Mouse (Mus musculus) embryo, embryonic 9.5 days (tissue): ENCODE results near the gene Btbd9.

Experiments
- DNase-seq: peaks from one replicate; pipeline ENCODE4 v3.0.0-alpha.2; 2017; ENCODE audit errors: extremely low spot score

The Btbd9 gene

DNA sequence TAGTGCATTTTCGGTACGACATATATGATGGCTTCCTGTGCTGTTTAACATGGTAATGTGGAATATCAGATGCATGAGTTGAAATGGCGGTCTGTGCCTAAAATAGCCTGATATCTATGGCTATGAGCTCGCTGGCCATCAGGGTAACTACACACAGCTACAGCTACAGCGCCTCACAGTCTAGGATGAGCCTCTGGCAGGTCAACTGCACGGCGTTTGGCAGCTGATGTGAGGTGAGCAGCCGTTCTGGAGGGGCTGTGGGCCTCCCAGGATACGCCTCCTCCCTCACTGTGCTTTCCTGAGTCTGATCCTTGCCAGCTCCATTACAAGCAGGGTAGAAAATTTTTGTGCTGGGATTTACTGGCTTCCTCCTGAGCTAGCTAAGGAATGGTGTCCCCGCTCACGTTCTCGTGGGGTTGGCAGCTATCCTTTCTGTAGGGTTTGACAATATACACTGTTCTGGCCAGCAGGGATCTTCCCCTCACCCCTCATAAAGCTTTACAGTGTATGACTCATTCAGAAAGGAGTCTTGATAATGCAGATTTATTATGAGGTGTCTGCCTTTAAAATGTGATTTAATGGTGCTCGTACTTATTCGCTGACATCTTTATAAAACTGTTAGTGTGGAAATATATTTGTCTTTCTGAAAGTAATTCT is 331.5 kb downstream of the Btbd9 start:
- no peak for DNase-seq

DNA sequence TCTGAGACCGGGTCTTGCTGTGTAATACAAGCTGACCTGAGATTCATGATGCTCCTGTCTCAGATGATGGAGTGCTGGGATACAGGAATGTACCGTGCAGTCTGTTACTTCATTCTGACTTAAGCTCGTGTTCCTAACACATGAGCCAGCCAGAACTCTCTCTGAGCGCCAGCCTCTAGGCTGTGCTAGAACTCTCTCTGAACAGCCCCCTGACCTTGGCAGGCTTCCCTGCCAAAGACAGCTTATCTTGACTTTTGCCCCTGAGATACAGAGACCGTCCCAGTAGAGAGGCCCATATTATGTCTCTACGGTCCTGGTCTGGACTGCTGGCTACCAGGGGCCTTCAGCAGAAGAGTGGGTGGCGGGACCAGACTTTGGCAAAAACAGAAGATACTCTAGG is 332.7 kb downstream of the Btbd9 start:
- no peak for DNase-seq

DNA sequence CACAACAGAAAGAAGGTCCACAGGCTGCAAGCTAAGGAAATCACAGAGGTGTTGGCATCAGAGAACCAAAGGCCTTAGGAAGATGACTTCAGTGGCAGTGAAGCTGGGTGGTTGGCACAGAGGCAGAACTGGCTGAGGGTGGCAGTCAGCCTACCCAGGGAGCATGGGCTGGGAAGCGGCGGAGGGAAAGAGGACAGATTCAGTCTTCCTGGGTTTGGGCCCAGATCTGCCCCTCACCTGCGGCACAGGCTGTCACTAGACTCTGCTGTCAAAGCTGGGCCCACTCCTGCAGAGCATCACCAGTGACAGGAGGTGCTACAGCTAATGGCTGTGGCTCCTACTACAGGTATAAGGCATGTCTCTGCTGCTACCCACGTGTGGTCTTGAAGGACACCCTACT is 333.6 kb downstream of the Btbd9 start:
- no peak for DNase-seq

DNA sequence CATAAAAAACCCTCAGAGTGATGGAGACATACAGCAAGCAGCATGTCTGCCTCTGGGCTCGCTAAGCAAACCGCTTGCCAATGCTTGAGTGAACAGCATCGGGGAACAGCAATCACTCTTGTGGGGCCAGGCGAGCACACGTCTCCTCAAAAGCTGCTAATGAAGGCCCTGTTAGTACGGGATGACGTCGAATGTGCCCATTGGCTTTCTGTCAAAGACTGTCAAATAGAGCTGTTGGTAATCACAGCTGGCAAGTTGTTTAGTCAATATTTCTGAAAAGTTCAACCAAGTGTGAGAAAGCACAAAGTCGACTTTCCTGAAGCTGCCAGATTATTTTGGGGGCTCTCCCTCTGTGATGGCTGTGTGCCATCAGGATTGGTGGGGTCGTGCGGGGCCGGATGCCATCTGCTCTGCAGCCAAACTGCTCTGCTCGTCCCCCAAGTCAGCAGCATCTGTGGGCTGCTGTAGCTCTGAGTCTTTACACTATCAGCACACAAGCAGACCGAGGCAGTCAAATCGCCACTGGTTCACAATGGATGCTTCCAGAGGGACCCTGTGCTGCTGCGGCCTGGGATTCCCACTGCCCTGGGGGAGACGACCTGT is 334.5 kb downstream of the Btbd9 start:
- DNase-seq = no peak

DNA sequence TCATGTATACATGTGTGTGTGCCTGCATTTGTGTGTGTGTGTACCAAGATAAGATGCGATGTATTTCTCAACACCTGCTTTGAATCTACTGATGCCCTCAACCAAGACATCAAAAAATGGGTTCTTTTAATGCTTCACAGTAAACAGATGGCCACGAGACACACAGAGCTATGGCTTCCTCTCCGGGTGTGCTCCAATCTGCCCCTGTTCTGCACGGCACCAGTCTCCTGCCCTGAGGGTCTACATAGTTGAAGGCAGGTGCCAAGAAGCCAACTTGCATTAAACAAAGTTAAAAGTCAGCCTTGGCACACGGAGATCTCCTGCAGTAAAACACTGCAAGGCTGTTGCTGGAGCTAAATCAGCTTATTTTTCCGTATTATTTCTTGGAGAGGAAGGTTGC is 335.2 kb downstream of the Btbd9 start:
- no peak for DNase-seq

DNA sequence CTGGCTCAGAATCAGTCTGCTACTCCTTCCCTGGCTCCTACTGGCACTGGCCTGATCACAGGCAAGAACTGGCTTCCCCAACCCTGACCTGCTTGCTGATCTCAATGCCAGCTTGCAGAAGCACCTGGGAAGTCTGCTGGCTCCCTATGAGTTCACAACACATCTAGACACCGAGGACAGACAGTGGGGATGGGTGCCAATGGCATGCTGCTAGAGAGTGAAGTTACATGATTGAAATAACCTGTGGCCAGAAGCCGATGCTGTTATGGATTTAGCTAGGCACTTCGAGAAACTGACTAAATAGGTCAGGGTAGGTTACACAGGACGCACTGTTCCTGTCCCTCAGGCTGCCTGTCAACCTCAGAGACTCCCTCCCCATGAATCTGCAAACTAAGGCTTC is 335.6 kb downstream of the Btbd9 start:
- no peak for DNase-seq

DNA sequence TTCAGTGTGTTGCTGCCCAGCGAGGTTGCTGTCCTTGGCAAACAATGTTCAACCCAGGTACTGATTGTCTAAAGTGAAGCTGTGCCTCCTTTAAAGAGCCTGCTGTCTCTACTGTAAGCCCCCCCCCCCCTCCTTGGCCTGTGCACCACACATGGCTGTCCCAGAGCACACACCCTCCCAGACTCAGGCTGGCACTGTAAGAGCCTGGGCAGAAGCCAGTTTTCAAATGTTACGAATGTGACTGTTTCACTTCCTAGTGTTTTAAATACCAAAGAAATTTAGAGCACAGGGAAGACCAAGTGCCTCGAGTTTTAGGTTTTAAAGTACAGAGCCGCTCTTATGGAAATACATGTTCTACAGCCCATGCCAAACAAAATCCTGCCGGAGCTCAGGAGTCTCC is 336.8 kb downstream of the Btbd9 start:
- no peak for DNase-seq

DNA sequence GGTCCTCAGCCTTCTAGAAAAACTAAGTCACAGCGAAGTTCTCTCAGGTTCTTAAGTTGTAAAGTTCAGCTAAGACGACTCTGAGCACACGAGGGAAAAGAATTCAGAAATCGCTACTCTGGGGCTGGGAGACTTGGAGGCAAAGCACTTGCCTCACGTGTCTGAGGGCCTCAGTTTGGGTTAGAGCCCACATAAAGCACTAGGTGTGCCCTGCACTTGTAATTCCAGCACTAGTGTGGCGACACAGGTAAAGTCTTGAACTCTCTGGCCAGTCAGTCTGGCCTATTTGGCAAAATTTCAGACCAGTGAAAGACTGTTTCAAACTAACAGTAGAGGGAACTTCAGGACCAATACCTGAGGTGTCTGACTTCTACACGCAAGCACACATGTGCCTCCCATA is 338.7 kb downstream of the Btbd9 start:
- DNase-seq = no peak

DNA sequence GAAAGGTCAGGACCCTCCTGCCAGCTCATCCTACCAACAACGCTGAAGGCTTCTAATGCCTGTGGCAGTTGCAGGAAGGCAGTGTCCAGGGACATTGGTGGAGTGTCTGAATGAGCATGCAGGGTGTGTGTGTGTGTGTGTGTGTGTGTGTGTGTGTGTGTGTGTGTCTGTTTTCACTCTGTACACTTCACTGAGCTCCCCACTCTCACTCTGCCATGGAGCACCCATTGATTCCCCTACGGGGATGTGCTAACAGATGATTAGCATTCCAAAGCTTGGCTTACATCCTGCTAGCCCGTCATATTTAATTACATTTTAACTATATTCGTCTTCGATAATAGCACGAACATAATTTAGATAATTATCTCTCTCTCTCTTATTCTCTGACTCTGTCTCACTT is 339.7 kb downstream of the Btbd9 start:
- DNase-seq = no peak

DNA sequence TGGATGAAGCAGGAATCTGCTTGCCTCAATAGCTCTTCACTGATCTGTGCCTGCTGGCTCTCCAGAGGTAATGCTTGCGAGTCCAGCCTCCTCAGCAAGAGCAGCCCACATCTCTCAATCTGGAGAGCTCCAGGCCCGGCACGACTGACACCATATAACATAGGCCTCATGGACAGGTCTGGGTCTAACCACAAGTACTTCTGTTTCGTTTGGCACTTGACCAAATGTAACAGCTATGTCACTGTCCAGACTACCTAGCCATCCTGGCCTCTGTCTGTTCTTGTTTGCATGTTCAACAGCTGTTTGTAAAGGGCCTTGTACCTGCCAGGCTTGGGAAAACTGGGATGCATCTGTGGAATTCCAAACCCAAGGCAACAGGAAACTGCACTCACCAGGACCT is 340.9 kb downstream of the Btbd9 start:
- no peak for DNase-seq

DNA sequence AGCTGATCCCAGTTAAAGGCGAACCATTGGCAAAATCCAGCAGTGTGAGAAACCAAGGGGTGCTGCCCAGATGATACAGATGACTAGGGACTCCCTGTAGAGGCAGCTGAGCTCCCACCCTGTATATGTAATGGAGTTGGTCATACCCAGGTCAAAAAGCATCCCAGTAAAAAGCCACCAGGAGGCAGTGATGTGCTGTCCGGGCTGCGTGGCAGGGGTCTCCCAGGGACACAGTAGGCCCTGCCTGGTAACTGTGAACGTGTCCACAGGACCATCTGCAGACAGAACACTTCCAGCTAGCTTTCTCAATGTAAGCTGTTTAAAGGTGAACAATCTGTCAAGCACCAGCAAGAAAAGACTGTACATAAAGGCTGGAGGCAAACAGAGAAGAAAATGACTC is 343.6 kb downstream of the Btbd9 start:
- DNase-seq = peak; percentile 46

DNA sequence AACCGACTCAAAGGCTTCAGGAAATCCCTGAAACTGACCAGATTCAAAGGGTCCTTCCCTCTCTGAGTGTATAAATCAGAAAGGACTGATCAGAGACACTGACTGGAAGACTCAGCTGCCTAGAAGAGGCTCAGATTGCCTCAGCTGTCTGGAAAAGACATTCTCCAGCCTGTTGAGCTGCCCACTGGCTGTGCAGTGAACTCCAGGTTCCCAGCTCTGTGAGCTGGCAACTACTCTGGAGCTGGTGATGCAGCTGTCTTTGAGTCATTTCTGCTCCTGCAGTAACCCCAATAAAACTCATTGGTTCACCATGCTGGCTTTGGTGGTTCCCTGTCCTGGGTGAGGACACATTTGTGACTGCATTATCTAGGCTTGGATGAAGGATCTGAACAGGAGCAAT is 344.8 kb downstream of the Btbd9 start:
- DNase-seq = no peak

DNA sequence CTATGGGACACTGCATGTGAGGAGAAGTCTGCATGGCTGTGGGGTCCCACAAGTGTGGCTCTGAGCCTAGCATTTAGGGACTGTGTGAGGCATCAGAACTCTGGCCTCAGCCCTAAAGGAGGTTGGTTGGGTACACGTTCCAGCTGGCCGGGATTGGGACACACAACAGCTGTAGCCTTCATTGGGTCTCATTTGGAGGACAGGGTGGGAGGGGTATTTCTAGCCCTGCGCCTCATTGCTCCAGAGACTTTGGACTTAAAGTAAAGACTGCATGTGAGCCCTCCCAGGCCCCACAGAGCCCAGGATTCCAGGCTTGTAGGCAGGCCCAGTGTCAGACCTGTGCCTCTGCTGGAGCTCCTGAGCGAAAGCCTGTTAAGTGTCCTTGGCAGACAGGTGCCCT is 345.9 kb downstream of the Btbd9 start:
- DNase-seq = no peak

DNA sequence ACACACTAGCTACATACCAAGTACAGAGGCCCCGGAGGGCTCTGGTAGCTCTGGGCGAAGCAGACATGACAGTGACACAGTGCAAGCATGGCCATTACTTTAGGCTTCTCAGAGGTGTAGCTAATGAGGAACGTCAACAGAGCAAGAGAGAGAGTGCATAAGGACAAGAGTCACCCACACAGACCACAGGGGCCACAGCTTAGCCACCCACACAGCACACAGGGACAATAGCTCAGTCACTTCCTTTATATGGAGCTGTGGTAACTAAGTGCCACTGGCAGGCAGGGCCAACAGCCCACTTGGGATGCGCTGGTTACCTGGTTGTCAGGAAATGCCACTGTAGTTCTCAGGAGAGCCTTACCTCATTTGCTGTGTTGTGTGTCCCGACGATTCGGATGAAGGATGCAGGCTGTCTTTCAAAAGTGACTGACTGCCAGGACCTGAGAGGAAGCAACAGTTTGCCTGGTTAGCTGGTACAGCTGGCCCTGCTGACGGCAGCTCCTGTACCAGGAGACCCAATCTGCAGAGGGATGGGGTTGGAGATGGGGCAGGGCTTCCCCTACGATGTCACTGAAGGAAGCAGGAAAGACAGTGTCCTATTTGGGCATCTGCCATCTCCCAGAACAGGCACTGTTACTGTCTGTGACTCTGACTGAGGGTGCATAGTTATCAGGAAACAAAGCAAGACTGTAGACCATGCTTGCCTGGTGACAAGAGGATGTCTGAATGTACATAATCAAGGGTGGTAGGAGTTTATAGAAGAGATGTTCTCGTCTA is 347.7 kb downstream of the Btbd9 start:
- no peak for DNase-seq

DNA sequence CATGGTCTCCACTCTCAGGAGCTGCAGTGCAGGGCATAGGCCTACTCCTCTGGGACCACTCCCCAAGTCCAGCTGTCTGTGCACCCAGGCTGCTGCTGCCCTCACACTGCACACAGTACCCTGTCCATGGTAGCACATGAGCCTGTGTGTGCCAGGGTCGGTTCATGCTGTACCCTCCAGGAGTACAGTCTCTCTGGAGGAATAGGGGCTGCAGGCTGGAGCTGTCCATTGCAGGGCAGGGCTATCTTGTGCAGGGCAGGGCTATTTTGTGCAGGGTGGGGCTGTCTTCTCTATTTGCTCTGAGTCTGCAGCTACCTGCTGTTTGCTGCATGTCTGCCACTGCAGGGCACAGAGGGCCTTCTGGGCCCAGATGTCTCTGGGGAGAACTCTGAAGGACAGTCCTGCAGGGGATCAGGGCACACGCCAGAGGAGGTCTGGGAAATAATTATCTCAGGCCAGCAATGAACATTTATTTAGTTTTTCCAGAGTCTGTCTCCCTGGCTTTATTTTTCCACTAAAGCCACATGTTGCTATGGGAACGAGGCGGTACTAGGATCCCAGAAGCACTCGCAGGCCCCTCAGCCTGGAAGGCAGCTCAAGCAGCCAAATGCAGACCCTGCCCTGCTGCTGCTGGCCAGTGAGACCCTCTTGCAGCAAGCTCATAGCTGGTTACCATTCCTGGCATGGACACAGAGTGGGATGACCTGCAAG is 351.1 kb downstream of the Btbd9 start:
- DNase-seq = no peak

DNA sequence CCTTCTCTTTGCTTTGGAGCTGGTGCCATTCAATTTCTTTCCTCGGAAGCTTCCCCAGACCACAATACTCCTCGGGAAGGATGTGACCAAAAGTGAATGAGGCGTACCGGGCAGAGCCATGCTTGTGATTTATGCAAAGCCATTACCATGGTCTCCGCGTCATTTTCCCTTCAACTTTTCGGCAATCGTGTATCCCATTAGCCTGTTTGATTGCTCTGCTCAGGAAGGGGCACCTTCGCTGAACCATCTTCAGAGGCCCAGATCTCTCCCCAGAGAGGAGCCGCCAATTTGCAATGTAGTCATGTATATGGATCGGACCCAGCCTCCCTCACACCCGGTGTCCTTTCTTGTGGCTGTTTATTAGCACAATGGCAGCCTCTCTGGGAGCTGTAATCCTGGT is 353.5 kb downstream of the Btbd9 start:
- no peak for DNase-seq

DNA sequence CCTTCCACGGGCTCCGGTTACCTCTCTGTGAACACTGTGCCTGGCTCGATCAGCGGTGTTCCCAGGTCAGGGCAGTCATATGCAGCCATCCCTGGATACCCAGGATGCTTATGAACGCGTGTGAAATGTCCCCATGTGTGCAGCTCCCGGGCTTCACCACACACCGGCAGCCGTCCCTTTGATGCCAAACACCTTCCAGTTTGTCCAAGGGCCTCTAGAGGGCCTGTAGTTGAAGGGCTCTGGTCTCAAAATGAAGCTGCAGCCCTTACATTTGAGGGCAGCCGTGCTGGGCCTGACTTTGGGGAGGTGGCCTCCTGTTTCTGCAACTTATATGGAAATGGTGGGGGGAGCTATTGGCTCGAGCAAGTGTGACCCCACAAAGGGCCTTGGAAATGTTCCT is 353.9 kb downstream of the Btbd9 start:
- no peak for DNase-seq

DNA sequence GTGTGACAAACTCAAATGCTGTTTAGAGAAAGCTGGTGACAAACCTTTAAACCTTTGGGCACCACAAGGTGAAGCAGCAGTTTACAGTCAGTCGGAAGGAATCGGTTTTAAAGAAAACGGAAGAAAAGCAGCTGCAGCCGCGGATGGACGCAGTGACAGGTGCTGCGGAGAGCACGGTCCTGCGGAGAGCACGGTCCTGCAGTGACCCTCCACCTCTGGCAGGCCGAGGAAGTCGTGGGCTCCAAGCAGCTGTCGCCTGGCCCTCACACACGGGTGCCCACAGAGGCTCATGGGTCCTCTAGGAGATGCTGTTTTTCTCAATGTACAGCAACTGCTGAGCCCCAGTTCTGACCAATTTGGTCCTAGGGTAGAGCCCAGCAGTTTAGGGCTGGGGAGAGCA is 354.6 kb downstream of the Btbd9 start:
- DNase-seq = no peak

DNA sequence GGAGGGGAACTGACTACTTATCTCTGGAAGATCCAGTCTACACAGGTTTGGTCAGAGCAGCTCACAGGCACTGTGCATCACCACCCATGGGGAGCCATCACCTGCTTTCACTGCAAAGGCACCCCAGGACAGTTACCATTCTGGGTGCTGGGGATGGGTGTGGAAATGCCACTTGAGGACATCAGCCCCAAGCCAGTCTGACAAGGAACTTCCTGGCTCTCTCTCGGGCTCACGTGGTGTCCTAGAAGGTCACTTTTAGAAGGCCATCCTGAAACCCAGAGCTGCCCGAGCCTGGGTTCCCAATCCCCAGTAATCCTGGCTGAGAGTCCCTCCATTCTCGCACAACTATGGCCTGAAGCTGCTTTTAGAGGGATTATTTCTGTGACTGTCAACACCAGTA is 360.5 kb downstream of the Btbd9 start:
- no peak for DNase-seq

DNA sequence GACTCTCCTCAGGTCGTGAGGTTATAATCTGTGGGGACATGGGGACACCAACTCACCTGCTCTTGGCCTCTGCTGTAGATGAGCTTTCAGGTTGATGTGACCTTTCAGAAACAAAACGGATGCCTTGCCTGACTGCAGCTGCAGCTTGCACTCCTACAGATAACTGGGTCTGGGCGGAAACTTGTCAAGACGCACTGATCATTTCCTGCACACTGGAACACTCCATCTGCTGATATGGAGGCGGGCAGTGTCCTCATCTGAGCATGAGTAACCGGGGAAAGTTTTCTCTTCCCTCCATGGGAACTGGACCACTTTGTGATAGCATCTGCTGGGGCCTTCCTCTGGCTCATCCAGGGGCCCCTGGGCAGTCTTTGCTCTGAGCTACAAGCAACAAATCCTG is 361.9 kb downstream of the Btbd9 start:
- no peak for DNase-seq

DNA sequence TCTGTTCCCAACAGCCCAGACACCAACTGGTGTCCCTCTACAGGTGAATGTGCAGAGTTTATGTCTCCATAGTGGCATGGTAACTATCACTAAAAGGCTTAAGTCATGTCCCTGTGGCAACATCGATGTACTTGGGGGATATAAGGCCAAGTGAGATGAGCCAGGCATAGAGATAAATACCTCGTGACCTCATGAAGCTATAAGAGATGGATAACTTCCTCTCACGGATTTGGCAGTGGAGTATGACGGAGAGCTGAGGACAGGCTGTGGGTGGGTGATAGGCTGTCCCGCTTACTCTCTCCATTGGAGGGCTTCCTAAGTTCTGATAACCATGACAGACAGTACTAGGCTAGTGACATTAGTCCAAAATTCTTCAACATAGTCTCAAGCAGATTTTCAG is 362.9 kb downstream of the Btbd9 start:
- DNase-seq = no peak

DNA sequence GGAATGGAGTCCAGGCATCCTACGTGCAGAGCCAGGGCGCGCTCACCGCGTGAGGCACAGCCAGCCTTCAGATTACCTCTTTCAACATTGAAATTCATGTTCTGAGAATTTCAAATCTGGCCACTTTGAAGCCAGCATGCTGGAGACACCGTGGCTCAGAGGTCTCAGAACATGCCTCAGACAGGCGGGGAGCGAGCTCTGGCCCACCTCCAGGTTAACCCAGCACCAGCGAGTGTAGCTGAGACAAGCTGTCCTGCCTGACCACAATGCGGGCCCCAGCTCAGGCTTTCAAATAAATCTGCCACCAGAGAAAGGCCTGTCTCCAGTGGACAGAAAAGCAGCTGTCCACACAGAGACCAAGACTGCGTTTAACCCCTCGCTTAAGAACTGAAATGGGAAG is 363.6 kb downstream of the Btbd9 start:
- no peak for DNase-seq

DNA sequence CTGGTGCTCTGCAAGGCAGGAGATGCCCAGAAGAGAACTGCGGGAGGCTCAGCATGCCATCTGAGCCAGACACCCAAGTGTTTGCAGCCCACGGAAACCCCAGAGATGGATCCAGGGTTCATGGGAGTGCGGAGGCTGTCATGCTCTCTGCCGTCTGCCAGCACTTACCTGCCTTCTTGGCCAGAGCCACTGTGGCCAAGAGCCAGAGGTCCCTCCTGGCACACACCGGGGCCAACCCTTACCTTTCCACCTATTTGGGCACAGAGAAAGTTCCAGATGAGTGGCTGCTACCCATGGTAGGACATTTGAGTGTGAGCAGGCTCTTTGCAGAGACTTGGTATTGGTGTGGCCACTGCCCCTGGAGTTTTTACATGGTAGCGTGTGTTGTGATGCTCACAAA is 365.4 kb downstream of the Btbd9 start:
- DNase-seq = no peak
